Mouse (Mus musculus) kidney, postnatal 36 days (tissue): Measurements from ENCODE around the gene Poln.

Experiments used
- DNase-seq, 2 experiments: peaks; one replicate each; pipeline ENCODE4 v3.0.0; 2021 to 2022; ENCODE audit warnings: mixed read lengths in 2 of 2

Poln gene

DNA sequence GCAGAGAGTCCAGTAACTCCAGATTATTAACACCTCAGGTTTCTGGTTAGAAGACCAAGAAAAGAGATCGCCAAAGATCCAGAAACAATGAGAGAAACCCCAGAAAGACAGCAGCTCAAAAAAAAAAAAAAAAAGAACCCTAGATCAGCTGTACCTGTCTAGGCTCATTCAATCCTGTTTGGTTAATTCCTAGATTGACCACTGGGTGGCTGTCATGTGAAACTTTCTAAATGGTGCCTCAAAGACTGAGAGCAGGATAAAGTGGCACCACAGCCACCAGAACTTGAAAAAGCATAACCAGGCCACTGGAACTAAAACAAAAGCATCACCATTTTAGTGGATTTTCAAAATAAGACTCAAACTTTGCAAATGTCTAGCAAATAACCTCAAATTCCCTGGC lies 71.9 kb downstream of the Poln start:
- DNase-seq: peak; percentile 54 to 63

DNA sequence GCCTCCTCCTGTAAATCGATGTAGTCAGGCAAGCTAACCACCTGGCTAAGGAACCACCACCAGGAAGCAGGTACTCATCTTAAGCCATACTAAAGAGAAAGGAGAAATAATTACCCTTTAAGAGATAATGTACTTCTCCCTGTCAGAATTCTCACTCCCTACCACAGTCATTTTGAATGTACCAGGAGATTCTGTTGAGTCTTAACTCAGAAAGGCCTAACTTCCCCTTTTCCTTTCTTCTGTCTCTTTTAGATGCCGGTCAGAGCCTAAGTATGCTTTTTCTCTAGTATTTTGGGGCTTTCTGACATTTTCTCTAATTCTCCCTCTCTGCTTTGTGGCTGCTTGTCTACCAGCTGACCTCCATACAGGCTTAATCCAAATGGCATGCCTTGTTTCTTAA lies 76.2 kb downstream of the Poln start:
- no peak for DNase-seq

DNA sequence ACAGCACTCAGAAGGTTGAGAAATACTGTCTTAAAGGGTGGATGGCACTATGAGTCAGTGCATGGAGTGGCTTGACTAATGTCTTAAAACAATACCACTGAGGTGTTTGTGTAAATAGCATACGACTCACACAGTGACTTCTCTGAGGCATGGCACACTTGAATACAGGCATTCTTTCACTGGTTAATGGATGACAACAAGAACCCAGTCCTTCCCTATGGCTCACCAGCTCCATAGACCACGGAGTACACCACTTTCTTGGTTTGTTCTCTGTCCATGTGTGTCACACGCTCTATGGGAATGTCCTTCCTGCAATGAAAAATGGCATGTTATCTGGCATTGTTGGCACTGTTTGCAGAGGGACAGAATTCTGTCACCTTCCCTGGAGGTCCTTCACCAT lies 136.7 kb downstream of the Poln start:
- no peak for DNase-seq

DNA sequence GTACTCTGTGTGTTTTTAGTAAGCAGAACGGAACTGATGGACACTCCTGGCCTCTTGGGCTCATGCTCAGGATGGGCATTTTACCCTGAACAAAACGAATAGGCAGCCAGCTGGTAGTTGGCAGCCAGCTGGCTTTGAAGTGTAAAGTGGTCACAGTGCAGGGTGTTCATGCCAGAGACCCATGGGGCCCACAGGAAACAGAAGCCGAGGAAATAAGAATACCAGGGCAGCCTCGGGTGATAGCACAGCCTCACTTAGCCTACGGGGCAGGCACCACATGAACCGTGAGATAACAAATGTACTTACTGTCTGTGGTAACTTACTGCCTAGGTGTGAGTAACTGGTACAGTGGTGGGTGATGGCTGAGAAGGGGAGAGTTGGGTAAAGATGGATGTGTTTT lies 138.2 kb downstream of the Poln start:
- DNase-seq: no peak

DNA sequence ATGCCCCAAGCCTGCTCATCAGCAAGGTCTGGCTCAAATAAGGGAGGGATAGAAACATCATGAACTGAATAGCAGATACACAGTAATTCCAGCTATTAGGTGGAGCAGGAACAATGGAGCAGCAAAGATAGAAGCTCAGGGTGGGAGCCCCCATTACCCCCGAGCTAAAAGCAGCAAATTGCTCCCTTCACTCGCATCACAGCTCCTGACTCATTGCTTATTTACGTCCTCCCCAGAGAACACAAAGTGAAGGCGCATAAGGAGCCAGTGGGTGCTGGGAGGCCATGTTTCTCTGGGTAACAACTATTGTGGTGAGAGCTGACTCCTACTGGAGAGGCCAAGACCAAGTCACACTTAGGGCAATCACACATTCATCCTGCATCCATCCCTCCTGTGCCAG lies 139.1 kb downstream of the Poln start:
- no peak for DNase-seq

DNA sequence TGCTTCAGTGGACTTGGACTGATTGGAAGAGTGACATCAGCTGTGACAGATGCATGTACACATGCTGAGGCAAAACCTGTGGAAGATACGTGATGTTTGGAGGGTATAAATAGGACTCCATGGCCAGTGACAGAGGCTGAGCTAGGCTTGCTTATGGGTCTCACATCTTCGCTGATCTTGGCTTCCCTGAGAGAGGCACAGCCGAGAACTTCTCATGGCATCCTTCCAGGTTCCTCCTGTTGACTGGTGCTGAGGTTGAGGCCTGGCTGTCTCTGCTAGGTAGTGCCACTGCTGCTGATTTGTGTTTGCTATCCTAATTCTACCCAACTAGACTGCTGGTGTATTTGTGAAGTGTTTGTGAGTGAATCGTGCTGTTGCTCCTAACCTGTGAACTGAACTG lies 150.3 kb downstream of the Poln start:
- no peak for DNase-seq

DNA sequence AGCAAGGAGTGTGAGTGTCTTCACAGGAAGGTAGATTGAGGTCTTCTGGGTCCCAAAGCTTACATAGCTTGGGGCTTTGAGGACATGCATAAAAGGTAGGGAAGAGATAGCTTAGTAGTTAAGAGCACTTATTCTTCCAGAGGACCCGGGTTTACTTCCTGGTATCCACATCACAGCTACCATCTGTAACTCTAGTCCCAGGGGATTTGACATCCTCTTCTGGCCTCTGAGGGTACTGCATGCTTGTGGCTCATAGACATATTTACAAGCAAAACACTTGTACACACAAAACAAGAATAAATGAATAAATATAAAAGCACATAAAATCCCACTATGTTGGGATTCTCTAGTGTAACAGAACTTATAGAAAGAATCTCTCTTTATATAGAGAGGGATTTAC lies 154.6 kb downstream of the Poln start:
- DNase-seq: no peak

DNA sequence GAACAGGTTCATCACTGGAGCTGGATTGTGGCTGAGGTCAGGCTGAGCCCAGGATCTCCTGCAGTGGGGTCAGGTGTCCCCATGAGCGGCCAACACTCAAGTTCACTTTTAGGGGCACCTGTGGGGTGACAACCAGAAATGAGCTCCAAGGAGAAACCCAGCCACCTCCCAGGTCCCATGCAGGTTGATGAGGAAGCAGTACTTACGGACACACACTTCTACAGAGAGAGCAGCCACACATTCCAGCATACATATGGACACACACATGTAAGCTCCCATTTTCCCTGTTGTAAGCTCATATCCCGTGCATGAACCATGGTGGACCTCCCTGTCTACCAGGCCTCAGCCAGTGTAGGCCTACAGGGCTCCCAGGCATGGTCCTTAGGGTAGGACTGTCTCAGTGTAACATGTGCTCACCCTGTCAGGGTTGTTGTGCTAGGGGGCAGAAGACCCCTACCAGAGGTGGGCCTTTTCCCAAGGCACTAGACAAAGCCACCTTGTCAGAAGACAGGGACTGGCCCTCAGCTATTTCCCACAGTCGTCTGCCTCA lies 161.8 kb downstream of the Poln start:
- DNase-seq: no peak

DNA sequence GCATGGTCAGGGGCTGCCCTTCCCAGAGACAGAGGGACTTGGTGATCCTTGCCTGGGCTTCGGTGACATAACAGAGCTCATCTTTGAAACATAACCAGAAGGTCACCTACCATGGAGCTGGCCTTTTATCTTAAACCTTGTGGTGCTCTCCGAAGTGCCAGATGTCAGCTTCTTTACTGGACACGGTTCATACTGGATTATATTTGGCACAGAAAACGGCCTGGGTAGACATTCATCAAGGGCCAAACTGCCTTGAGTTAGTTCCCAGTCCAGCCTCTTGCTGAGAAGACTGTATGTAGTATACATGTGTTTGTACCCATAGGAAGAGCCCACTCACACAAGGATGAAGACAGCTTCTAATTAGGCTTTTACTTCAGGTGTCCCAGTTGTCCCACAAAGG lies 162.4 kb downstream of the Poln start:
- DNase-seq: no peak

DNA sequence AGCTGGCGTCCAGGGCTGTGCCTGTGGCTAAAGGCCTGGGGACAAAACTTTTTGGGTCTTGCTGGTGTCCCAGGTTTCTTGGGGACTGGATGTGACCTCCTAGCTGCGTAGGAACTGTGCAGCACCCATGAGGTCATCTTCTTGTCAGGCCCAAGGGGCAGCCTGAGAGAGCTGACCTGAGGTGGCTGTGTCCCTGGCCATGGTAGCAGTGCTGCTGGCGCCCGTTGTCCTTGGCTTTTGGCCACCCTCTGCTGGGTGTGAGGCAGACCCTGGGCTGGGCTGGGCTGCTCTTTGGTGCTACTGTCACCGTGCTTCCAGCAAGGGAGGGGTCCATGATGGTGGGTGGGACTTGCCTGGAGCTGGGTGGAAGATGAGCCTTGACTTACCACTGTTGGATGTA lies 164.6 kb downstream of the Poln start:
- no peak for DNase-seq

DNA sequence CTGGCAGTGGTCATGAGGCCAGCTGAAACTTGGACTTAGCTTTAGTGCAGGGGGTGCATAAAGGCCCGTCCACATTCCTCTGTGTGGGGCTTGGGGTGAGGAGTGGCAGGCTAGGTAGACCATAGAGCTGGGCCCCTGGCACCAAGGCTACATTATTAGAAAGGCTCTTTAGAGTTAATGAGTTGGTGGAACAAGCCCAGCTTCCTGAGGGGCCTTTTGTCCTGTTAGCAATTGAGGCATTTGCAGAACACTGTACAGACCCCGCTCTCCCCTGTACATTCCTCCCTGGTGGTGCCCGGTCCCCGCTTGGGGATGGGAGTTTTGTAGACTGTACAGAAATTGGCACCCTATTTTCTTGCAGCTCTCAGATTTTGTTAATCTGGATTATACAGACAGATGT lies 166.6 kb downstream of the Poln start:
- DNase-seq: no peak

DNA sequence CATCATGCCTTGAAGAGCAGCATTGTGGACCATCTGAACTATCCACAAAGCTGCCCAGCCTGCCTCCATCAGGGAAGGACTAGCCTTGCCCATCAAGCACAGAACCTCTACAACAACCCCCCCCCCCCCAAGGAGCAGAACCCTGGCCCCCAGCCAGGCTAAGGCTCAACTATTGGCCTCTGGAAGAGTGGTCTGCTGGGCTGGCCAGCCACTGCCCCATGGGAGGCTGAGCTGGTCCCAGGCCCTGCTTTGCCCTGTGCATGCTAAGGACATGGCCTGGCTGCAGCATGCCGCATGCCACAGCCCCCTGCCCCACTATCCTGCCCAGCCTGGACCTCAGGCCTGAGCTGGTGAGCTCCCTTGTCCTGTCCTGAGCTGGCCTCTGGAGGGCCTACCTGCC lies 167.8 kb downstream of the Poln start:
- DNase-seq: no peak

DNA sequence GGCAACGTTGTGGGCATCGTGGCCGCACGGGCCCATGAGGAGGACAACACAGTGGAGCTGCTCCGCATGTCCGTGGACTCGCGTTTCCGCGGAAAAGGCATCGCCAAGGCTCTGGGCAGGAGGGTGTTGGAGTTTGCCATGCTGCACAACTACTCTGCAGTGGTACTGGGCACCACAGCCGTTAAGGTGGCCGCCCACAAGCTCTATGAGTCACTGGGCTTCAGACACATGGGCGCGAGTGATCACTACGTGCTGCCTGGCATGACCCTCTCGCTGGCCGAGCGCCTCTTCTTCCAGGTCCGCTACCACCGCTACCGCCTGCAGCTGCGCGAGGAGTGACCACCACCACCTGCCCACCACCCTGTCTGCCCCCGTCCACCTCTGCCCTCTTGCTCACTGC lies 168.4 kb downstream of the Poln start:
- no peak for DNase-seq

DNA sequence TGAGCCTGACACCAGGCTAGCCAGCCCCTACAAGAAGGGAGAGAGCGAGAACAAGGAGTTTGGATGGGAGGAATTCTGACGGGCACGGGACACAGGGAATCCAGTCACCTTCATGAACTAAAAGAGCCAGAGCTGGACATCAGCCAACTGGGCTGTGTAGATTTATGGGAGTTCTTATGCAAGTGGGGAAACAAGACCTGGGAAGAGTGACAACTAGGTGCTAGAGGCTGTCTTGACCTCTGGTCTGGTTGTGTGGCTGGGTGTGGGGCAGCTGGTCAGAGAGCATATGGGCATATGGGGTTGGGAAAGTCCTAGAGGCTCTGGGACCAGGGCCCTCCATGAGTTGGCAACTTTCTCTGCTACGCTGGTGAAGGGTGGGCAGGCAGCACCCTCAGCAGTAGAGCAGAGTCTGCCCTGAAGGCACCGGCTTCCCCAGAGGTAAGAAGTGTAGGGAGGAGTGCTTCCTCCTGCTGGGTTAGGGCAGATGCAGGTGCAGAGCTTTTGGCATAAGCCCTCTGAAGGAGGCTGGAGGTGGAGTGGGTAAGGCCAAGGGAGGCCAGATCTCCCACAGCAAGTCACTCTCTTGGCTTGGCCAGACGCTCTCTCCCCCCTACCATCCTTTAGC lies 169.7 kb downstream of the Poln start:
- peak in 1 of 2 experiments; percentile 22 for DNase-seq

DNA sequence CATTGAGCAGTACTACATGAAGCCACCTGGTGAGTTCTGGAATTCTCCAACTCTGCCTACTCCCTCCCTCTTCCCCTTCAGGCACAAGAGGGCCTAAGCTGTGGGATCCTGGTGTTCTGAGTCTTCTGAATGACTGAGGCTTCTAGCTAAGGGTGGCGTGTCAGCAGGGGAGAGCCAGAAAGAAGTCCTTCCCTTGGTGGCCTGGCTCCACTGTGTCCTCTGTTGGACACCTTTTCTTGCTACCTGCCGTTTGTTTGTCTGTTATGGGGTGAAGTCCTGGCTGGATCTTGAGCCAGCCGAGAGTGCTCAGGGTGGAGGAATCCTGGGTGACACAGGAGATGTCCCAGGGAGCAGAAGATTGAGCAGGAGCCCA lies 170.8 kb downstream of the Poln start:
- DNase-seq: no peak

DNA sequence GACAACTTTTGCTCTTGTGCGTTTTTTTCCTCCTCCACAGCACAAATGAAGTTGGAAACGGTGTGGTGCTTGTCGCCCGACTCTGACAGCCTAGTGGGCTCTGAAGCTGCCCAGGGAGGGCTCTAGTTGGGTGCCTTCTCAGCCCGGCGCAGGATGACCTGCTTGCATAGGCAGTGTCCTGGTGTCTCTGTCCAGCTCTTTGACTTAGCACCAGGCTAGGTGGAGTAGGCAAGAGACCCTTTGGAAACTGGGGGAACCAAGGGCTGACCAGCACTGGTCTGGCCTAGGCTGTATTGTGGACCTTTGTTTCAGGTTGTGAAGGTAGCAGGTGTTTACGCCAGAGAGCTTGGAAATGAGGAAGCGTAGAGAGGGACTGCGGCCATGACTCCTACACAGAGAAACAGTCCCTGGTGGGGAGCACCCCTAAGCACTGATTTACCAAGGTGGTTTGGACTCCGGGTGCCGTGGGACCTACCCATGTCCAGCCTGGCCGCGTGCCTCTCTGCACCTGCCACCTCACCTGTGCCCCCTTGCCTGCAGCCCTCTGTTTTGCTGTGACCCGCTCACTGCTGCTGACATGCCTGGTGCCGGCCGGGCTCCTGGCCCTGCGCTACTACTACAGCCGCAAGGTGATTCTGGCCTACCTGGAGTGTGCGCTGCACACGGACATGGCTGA lies 171.3 kb downstream of the Poln start:
- DNase-seq: no peak

DNA sequence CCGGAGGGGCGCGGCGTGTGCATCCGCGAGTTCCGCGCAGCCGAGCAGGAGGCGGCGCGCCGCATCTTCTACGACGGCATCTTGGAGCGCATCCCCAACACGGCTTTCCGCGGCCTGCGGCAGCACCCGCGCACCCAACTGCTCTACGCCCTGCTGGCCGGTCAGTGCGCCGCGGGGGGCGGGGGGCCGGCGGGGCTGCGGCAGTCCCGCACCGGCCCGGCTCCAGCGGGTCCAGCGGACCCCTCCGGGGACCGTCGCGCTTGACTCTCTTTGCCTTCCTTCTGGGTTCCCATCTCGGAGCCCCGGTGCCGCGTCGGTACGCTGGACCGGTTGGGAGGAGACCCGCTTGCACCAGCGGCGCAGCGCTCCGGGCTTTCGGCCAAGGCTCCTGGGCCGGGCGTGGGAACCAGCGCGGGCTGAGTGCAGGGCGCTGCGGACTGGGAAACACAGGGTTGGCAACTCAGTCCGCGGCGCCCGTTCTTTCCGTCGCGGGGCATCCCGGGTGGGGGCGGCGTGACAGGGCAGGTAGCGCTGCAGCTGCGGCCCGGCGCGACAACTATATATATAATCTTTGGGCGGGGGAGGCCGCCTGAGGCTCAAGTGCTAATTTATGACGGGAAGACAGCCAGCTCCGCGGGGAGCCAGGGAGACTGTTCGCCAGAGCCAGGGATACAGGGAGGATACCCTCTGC lies 172.1 kb downstream of the Poln start:
- DNase-seq: peak; percentile 48 to 78

DNA sequence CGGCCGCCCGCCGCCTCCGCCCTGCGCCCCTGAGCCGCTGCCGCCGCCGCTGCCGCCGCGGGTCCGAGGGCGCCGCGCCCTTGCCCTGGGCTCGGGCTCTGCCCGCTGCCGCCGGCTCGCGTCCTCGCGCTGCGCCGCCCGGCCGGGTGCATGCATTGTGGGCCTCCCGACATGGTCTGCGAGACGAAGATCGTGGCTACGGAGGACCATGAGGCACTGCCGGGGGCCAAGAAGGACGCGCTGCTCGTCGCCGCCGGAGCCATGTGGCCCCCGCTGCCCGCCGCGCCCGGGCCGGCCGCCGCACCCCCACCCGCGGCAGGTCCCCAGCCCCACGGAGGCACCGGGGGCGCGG lies 172.6 kb downstream of the Poln start:
- no peak for DNase-seq

DNA sequence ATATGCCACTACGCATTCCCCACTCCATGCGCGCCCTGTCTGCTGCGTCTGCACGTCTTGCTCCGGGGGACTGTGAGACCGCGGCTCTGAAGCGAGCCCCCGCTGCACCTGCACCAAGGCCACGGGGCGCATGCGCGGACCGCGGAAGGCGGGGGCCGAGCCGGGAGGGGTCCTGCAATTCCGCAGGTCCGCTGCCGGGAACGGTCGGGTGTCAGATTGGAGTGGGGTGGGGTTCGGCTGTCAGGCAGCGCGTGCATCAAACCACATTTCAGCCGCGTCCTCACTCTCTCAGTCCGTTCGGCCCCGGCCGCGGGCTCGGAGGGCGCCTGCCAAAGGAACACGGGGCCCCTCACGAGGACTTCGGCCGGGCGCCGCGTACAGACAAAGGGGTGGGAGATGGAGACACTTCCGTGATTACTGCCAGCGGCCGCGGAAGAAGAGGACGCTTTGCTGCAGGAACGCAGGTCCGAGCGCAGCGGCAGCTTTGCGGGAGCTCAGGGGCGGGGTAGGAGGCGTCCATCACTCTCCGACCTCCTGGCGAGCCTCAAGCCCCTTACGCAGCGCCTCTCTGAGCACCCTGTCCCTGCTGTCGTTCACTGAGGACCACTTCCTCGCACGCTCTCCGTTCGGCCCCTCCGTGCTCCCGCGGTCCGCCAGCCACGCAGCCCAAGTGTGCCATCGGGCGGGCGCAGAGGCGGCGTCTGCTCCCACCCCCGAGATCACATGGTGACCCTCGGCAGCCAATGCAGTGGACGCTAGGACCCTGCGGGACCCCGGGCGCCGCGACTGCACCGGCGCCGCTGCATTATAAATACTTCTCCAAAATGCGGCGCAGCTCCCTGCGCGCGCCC lies 173.2 kb downstream of the Poln start, which contains the start of gene Nat8l:
Gene Nat8l, plus strand, starts transcription at position 142 of the 851 bp plus-strand sequence.
- peak in 1 of 2 experiments; percentile 32 for DNase-seq

DNA sequence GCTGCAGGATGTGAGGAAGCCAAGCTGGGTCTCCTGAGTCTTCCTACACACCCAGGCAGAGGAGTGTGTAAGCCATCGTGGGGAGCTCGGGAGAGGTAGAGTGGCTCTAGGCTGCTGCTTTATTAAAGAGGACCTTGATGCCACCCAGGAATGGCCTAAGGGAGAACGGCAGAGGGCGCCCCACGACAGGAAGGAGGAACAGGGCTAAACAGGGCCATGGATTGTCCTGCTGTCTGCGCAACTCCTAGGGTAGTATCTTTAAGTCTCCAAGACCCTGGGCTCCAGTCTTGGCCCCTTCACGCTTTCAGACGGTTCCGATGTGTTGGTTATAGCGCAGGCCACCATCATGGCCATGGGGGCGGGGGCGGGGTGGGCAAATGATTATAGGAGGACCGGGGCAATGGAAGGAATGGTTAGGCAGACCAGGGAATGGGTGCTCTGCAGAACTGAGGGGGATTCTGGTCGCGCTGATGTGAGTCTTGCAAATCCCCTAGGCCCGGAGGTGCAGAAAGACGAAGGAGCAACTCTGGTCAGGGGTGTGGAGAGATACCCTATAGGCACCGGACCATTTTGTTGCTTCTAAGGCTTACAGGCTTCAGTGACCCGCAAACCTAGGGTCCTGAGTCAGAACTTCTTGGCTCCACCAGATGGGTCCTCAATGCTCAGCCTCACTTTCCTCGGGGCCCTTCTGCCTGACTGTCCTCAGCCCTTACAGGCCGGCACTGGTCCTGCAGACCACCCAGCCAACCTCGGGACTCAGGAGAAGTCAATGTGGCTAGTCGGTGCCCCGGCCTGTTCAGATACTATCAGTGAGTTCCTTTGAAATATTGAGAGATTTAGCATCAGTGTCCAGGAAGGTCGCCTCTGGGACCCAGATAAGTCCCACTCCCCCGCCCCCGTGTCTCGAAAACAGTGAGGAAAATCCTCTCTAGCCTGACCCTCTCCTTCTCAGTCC lies 174.3 kb downstream of the Poln start:
- DNase-seq: peak; percentile 18 to 75

DNA sequence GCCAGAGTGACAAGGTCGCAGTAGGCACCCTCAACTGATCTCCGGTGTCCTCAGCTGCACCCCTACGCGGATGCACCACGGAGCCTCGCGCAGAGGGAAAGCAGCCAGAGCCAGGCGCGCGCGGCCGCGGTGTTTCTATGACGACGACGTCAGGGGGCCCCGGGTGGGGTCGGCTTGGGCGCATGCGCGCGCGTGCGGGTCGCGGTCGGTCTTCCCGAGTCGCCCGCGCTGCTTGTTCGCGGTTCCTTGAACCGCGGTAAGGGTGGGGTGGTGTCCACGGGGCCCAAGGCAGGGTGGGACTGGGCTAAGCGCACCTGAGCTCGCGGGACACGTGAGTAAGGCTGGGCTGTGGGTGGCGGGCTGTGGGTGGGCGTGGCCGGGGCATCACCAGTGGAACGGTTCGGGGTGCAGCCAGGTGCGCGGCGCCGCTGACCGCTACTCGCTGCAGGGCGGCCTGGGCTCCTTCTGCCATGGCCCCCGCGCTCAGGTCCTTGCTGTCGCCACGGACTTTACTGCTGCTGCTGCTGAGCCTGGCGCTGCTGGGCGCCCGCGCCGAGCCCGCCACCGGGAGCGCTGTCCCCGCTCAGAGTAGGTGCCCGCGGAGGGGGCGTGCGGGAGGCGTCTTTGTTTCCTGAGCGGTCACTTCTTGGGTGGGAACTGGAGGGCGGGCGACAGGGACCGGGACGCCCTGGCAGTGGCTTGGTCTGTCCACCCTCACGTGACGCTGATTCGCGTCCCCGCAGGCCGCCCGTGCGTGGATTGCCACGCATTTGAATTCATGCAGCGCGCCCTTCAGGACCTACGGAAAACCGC lies 185.7 kb downstream of the Poln start, which contains the start of gene Gm1673:
Gene Gm1673, plus strand, starts transcription at position 125 of the 813 bp plus-strand sequence.
- peak; percentile 51 to 77 for DNase-seq
